Mouse (Mus musculus) brain, embryonic 14.5 days (tissue): Measurements from ENCODE around the gene Alox5ap. TPM values are rescaled to one million over a fixed set of nuclear protein-coding genes. Genes with fewer than 3 reads are reported as not detected.

Source experiments
- DNase-seq: peaks from one replicate; pipeline ENCODE4 v3.0.0-alpha.2; 2011; ENCODE audit warnings: low read depth
- CTCF ChIP-seq: fragments of 200-500 bp; IDR thresholded peaks from 2 replicates; pipeline ENCODE4 v1.5.1; 2012; ENCODE audit warnings: inconsistent platforms, mild to moderate bottlenecking, moderate library complexity, borderline replicate concordance; ENCODE audit not compliant: insufficient read depth, insufficient read length; ENCODE audit errors: extremely low read depth
- POLR2A ChIP-seq: fragments of 200-500 bp; IDR thresholded peaks from 2 replicates; pipeline ENCODE4 v1.6.1; 2012; ENCODE audit warnings: mild to moderate bottlenecking, inconsistent platforms, borderline replicate concordance; ENCODE audit not compliant: poor library complexity, insufficient read depth, insufficient read length, severe bottlenecking; ENCODE audit errors: extremely low read depth
- polyA plus RNA-seq: library from polyadenylated mRNA; depleted of rRNA; stranded (reverse); fragments of >200 nt; gene quantifications from 2 replicates; pipeline ENCODE4 v1.2.3, GENCODE M21; 2012

Alox5ap gene
- polyA plus RNA-seq, 1 experiment: 11.4 TPM

DNA sequence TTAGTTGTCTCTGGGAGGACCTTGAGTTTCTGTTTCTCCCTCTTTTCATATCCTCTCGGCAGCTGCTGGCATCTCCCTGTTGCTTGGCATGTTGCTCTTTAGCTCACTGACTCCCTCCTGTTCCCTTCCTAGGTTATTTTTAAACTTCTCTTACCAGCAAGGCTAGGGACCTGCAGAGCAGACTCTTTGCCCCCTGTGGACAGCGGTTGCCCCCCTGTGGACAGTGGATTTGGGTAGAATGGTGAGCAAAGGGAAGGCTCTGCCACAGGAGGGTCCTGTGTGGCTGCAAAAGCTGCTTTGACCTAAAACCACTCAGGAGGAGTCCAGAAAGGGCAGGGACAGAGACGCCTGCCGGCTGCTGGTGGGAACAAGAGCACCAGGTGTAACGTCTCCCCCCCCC, 21.5 kb upstream of the Alox5ap start:
- TF ChIP-seq CTCF (no peak), POLR2A (no peak)
- DNase-seq: no peak

- TF ChIP-seq CTCF: no peak
- no peak for TF ChIP-seq POLR2A
- no peak for DNase-seq
Measured at GRCm38 (mm10) chr5:149245391-149245964, 19.1 kb upstream of the Alox5ap start.

DNA sequence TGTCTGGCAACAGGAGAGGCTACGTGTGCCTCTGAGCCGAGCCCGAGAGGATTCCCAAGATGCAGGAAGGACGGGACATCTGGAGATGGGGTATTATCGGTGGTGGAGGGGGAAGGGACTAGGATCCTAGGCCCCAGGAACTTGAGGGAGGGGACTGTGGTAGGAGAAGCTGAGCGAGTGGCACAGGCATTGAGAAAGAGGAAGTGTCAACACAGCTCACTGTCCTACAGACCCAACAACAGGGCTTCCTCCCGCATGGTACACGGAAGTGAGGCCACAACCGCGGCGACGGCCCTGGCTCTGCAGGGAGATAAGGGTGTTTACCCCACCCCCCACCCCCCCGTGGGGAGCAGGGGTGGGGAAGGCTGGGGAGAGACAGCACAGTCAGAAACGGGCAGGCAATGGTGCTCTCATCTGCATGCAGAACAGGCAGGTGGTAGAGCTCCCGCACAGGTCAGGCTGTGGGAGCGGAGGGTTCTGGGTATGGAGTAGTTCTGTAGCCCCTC, 18.5 kb upstream of the Alox5ap start:
- TF ChIP-seq CTCF (no peak), POLR2A (no peak)
- DNase-seq: peak; percentile 35

GRCm38 (mm10) chr5:149247047-149247904, 17.3 kb upstream of the Alox5ap start:
- DNase-seq: no peak
- TF ChIP-seq CTCF (no peak), POLR2A (no peak)

GRCm38 (mm10) chr5:149252303-149252702, 12.3 kb upstream of the Alox5ap start:
- TF ChIP-seq POLR2A (no peak), CTCF (no peak)
- no peak for DNase-seq

- DNase-seq: no peak
- no peak for TF ChIP-seq POLR2A
- no peak for TF ChIP-seq CTCF
Measured at GRCm38 (mm10) chr5:149253491-149253890, 11.1 kb upstream of the Alox5ap start.

DNA sequence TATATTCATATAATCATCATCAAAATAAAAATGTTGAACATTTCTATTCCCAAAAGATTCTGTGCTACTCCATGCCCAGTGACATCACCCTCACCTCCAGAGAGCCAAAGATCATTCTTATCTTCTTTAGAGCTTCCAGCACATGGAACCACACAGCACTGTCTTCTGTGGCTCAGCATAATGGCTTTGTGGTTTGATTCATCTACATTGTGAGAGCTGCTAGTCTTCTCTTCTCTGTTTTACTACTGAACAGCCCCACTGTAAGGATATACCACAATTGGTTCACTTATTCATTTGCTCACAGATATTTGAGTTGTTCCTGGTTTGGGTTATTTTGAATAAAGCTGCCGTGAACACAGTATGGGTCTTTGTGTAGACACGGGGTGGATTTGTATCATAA, 9.0 kb upstream of the Alox5ap start:
- TF ChIP-seq CTCF (no peak), POLR2A (no peak)
- no peak for DNase-seq

DNA sequence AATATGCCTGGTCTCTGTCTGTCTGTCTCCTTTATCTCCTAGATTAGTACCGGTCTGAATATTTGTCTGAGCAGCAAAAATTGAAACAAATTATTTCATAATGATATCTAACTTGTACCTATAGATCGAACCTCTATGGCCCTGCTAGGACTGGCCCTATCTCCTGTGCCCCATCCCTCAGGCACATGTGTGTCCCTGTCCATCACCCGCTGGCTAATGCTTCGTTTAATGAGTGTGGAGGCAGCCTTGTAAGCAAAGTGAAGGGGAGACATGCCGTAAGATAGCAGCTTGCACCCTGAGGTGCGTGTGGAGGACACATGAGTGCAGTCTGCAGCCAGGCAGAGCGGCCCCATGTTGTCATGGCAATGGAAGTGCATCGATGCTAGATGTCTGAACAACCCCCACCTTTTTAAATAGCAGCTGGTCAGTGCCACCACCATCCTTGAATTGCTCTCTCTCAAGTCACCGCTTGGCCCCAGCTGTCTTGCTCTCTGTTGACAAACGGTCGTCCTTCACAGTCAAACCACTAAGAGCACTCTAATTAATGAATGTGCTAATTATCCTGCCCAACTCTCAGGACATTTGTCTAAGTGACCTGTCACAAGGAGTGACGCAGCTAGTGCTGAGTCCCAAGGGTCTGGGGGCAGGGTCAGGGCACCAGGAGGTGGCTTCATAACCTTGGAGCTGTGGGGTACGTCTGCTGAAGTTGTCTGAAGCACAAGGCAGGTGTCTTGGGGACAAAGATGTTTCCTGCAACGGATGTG, 6.9 kb upstream of the Alox5ap start:
- peak; percentile 65 for DNase-seq
- TF ChIP-seq CTCF: no peak

- peak; percentile 68 for DNase-seq
- TF ChIP-seq CTCF: no peak
- no peak for TF ChIP-seq POLR2A
Measured at GRCm38 (mm10) chr5:149259093-149259492, 5.5 kb upstream of the Alox5ap start.

DNA sequence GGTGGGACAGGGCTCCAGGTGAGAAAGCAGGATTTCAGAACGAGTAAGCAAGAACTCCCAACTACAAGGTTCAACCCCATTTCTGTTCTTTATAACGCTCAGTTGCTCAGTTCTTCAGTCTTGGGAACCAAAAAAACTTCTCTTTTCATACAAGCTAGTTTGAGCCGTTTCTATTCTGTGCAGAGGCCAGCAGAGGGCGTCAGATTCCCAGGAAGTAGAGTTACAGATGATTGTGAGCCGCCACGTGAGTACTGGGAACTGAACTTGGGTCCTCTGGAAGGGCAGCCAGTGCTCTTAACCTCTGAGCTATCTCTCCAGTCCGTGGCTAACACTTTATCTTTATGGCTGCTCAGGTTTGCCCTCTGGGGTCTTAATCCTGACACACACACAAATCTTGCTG, 3.1 kb upstream of the Alox5ap start:
- DNase-seq: no peak
- TF ChIP-seq CTCF: no peak
- no peak for TF ChIP-seq POLR2A

- TF ChIP-seq POLR2A (no peak), CTCF (peak; percentile 28; the same call in 1 of the 2 replicates)
- DNase-seq: no peak
Measured at GRCm38 (mm10) chr5:149261866-149262265, 2.7 kb upstream of the Alox5ap start.

GRCm38 (mm10) chr5:149264878-149265279, 312 bp downstream of the Alox5ap start:
- TF ChIP-seq CTCF: no peak
- TF ChIP-seq POLR2A: no peak
- DNase-seq: no peak
